Mouse (Mus musculus): ENCODE data around the gene Tcf15. TPM values are rescaled to one million over a fixed set of nuclear protein-coding genes. Genes with fewer than 3 reads are reported as not detected.

Tcf15 gene
- polyA plus RNA-seq, 1 experiment = 0.21 TPM

- Histone ChIP-seq H3K36me3 (ENCODE audit: control insufficient read depth) (no peaks in the 10 kb centered on the region), H3K9me3 (ENCODE audit: control insufficient read depth, low read length) (peaks cover 3% of the 10 kb centered on the region; the same call in 1 of the 2 replicates), H3K4me3 (replicated peaks) (no peak overlapping the region), H3K27me3 (ENCODE audit: control insufficient read depth) (peaks cover 28% of the 10 kb centered on the region), H3K4me1 (ENCODE audit: control insufficient read depth) (peaks cover 6% of the 10 kb centered on the region)
- TF ChIP-seq GATA1 (IDR thresholded peaks at IDR 0.05; ENCODE audit: low read length) = no peak
- TF ChIP-seq TAL1 (IDR thresholded peaks at IDR 0.05; ENCODE audit: low read length) = no peak
These were observed 5.3 kb downstream of the Tcf15 start for GRCm38 (mm10) chr2:152148675-152149074.

GRCm38 (mm10) chr2:152149891-152150290 is 6.5 kb downstream of the Tcf15 start:
- H3K4me1 ChIP-seq (ENCODE audit: control insufficient read depth) = no peaks in the 10 kb centered on the region
- no peak for TF ChIP-seq GATA1 (IDR thresholded peaks at IDR 0.05; ENCODE audit: low read length)
- TF ChIP-seq TAL1 (IDR thresholded peaks at IDR 0.05; ENCODE audit: low read length) = no peak
- H3K36me3 ChIP-seq (ENCODE audit: control insufficient read depth) = no peaks in the 10 kb centered on the region
- H3K9me3 ChIP-seq (ENCODE audit: control insufficient read depth, low read length) = no peaks in the 10 kb centered on the region
- no peak overlapping the region for H3K4me3 ChIP-seq (replicated peaks)
- peaks cover 16% of the 10 kb centered on the region for H3K27me3 ChIP-seq (ENCODE audit: control insufficient read depth)

- TF ChIP-seq TAL1 (IDR thresholded peaks at IDR 0.05; ENCODE audit: low read length) (no peak), GATA1 (IDR thresholded peaks at IDR 0.05; ENCODE audit: low read length) (no peak)
- Histone ChIP-seq H3K27me3 (ENCODE audit: control insufficient read depth) (peaks cover 11% of the 10 kb centered on the region), H3K4me3 (replicated peaks) (no peak overlapping the region), H3K4me1 (ENCODE audit: control insufficient read depth) (peaks cover under 1% of the 10 kb centered on the region; the same call in 1 of the 2 replicates), H3K36me3 (ENCODE audit: control insufficient read depth) (no peaks in the 10 kb centered on the region), H3K9me3 (ENCODE audit: control insufficient read depth, low read length) (no peaks in the 10 kb centered on the region)
These were observed 7.0 kb downstream of the Tcf15 start for GRCm38 (mm10) chr2:152150373-152150772.

- peaks cover 2% of the 10 kb centered on the region; the same call in 1 of the 2 replicates for H3K4me1 ChIP-seq (ENCODE audit: control insufficient read depth)
- no peaks in the 10 kb centered on the region for H3K36me3 ChIP-seq (ENCODE audit: control insufficient read depth)
- H3K9me3 ChIP-seq (ENCODE audit: control insufficient read depth, low read length) = no peaks in the 10 kb centered on the region
- TF ChIP-seq GATA1 (IDR thresholded peaks at IDR 0.05; ENCODE audit: low read length) (no peak), TAL1 (IDR thresholded peaks at IDR 0.05; ENCODE audit: low read length) (no peak)
- H3K4me3 ChIP-seq (replicated peaks) = no peak overlapping the region
- no peaks in the 10 kb centered on the region for H3K27me3 ChIP-seq (ENCODE audit: control insufficient read depth)
These were observed 10.0 kb downstream of the Tcf15 start for GRCm38 (mm10) chr2:152153361-152153760.

- no peaks in the 10 kb centered on the region for H3K36me3 ChIP-seq (ENCODE audit: control insufficient read depth)
- H3K9me3 ChIP-seq (ENCODE audit: control insufficient read depth, low read length) = peaks cover 6% of the 10 kb centered on the region; the same call in 1 of the 2 replicates
- H3K4me3 ChIP-seq (replicated peaks) = no peak overlapping the region
- TF ChIP-seq GATA1 (IDR thresholded peaks at IDR 0.05; ENCODE audit: low read length) (no peak), TAL1 (IDR thresholded peaks at IDR 0.05; ENCODE audit: low read length) (no peak)
- peaks cover 2% of the 10 kb centered on the region; the same call in 1 of the 2 replicates for H3K4me1 ChIP-seq (ENCODE audit: control insufficient read depth)
- no peaks in the 10 kb centered on the region for H3K27me3 ChIP-seq (ENCODE audit: control insufficient read depth)
These were observed 12.2 kb downstream of the Tcf15 start for GRCm38 (mm10) chr2:152155414-152156208.

- H3K36me3 ChIP-seq (ENCODE audit: control insufficient read depth) = no peaks in the 10 kb centered on the region
- TF ChIP-seq TAL1 (IDR thresholded peaks at IDR 0.05; ENCODE audit: low read length) (no peak), GATA1 (IDR thresholded peaks at IDR 0.05; ENCODE audit: low read length) (no peak)
- H3K9me3 ChIP-seq (ENCODE audit: control insufficient read depth, low read length) = peaks cover 6% of the 10 kb centered on the region; the same call in 1 of the 2 replicates
- peaks cover 2% of the 10 kb centered on the region; the same call in 1 of the 2 replicates for H3K4me1 ChIP-seq (ENCODE audit: control insufficient read depth)
- no peak overlapping the region for H3K4me3 ChIP-seq (replicated peaks)
- H3K27me3 ChIP-seq (ENCODE audit: control insufficient read depth) = no peaks in the 10 kb centered on the region
These were observed 13.1 kb downstream of the Tcf15 start for GRCm38 (mm10) chr2:152156471-152156870.

- Histone ChIP-seq H3K4me1 (ENCODE audit: control insufficient read depth) (peaks cover 2% of the 10 kb centered on the region; the same call in 1 of the 2 replicates), H3K36me3 (ENCODE audit: control insufficient read depth) (no peaks in the 10 kb centered on the region), H3K27me3 (ENCODE audit: control insufficient read depth) (peaks cover 4% of the 10 kb centered on the region; the same call in 1 of the 2 replicates), H3K4me3 (replicated peaks) (no peak overlapping the region), H3K9me3 (ENCODE audit: control insufficient read depth, low read length) (peaks cover 6% of the 10 kb centered on the region; the same call in 1 of the 2 replicates)
- TF ChIP-seq GATA1 (IDR thresholded peaks at IDR 0.05; ENCODE audit: low read length) (no peak), TAL1 (IDR thresholded peaks at IDR 0.05; ENCODE audit: low read length) (no peak)
These were observed 16.1 kb downstream of the Tcf15 start for GRCm38 (mm10) chr2:152159487-152159886.

- H3K36me3 ChIP-seq (ENCODE audit: control insufficient read depth) = no peaks in the 10 kb centered on the region
These were observed 22.9 kb downstream of the Tcf15 start for GRCm38 (mm10) chr2:152166257-152166656.

GRCm38 (mm10) chr2:152167851-152168290 is 24.5 kb downstream of the Tcf15 start:
- TF ChIP-seq GATA1 (IDR thresholded peaks at IDR 0.05; ENCODE audit: low read length) (no peak), TAL1 (IDR thresholded peaks at IDR 0.05; ENCODE audit: low read length) (no peak)
- Histone ChIP-seq H3K4me3 (replicated peaks) (no peak overlapping the region), H3K36me3 (ENCODE audit: control insufficient read depth) (no peaks in the 10 kb centered on the region), H3K4me1 (ENCODE audit: control insufficient read depth) (no peaks in the 10 kb centered on the region), H3K27me3 (ENCODE audit: control insufficient read depth) (peaks cover 6% of the 10 kb centered on the region), H3K9me3 (ENCODE audit: control insufficient read depth, low read length) (no peaks in the 10 kb centered on the region)

More at GRCm38 (mm10) chr2:152166257-152166656, 22.9 kb downstream of the Tcf15 start:
- TF ChIP-seq GATA1 (IDR thresholded peaks at IDR 0.05; ENCODE audit: low read length) (no peak), TAL1 (IDR thresholded peaks at IDR 0.05; ENCODE audit: low read length) (no peak)
- peaks cover 6% of the 10 kb centered on the region for H3K27me3 ChIP-seq (ENCODE audit: control insufficient read depth)
- no peaks in the 10 kb centered on the region for H3K9me3 ChIP-seq (ENCODE audit: control insufficient read depth, low read length)
- H3K4me3 ChIP-seq (replicated peaks) = no peak overlapping the region
- H3K4me1 ChIP-seq (ENCODE audit: control insufficient read depth) = no peaks in the 10 kb centered on the region
